13 mouse cellular contexts compared by ENCODE assay signal in genomic region chr13:64405550-64405949, GRCm38 (mm10). TPM values are rescaled to one million over a fixed set of nuclear protein-coding genes. Genes with fewer than 3 reads are reported as not detected.
DNase-seq lines count a peak whose midpoint lies in the region; ATAC-seq and TF ChIP-seq lines count a peak whose summit lies in the region.
"Had no signal": no experiment of that assay in that cellular context is flagged by ENCODE, and none has a peak within 500 bp of the region (broad histone marks: within the 10 kb centered on the region; RNA-seq: fewer than 3 reads in every experiment).

No protein-coding gene starts in this region.

- no peaks in the 10 kb centered on the region for H3K4me1 ChIP-seq in hindbrain, postnatal 0 days (ENCODE audit: insufficient read depth, low read length)
- no peaks in the 10 kb centered on the region for H3K4me1 ChIP-seq in hindbrain, embryonic 13.5 days (replicated peaks)
- H3K4me1 ChIP-seq: hindbrain, embryonic 12.5 days had no signal

- no peak overlapping the region for H3K4me3 ChIP-seq in gastrocnemius, adult 2 months
- no peak overlapping the region for H3K4me3 ChIP-seq in hindbrain, postnatal 0 days (ENCODE audit: low read length)
- H3K4me3 ChIP-seq in hindbrain, embryonic 13.5 days, result no peak overlapping the region
- H3K4me3 ChIP-seq: hindbrain, embryonic 12.5 days; limb, embryonic 13.5 days had no signal

- no peaks in the 10 kb centered on the region for H3K9me3 ChIP-seq in hindbrain, postnatal 0 days (ENCODE audit: low read length)
- H3K9me3 ChIP-seq in hindbrain, embryonic 13.5 days, result no peaks in the 10 kb centered on the region
- H3K9me3 ChIP-seq: hindbrain, embryonic 12.5 days; limb, embryonic 13.5 days had no signal

- peak; percentile 29 for DNase-seq in gastrocnemius, adult 2 months
- no peak for DNase-seq in gastrocnemius, adult 18-20 months (ENCODE audit: low spot score)
- DNase-seq in hindbrain, postnatal 0 days (ENCODE audit: low spot score), result peak; percentile 38
- peak; percentile 33 for DNase-seq in lung, postnatal 10 days
- DNase-seq in lung, postnatal 36 days, result no peak
- DNase-seq in heart, postnatal 4 days, result peak; percentile 45
- DNase-seq: cerebellum, adult 11-12 months; midbrain, embryonic 14.5 days; thymus, adult 18-20 months had no signal

- no peaks in the 10 kb centered on the region for H3K27me3 ChIP-seq in hindbrain, postnatal 0 days (ENCODE audit: insufficient read depth, low read length)
- no peaks in the 10 kb centered on the region for H3K27me3 ChIP-seq in hindbrain, embryonic 13.5 days
- H3K27me3 ChIP-seq: hindbrain, embryonic 12.5 days; limb, embryonic 13.5 days had no signal

- no peak overlapping the region for H3K27ac ChIP-seq in gastrocnemius, adult 2 months
- 0 out of 2 replicates have a peak overlapping the region, but pooled peaks have one; percentile 36 for H3K27ac ChIP-seq in hindbrain, postnatal 0 days
- no peak overlapping the region for H3K27ac ChIP-seq in hindbrain, embryonic 13.5 days
- H3K27ac ChIP-seq: hindbrain, embryonic 12.5 days; limb, embryonic 13.5 days had no signal

- H3K9ac ChIP-seq in hindbrain, postnatal 0 days (replicated peaks; ENCODE audit: low read length), result no peak overlapping the region
- no peak overlapping the region for H3K9ac ChIP-seq in hindbrain, embryonic 13.5 days
- H3K9ac ChIP-seq: hindbrain, embryonic 12.5 days; limb, embryonic 13.5 days had no signal

- H3K4me2 ChIP-seq in hindbrain, postnatal 0 days (ENCODE audit: low read depth, low read length), result no peak overlapping the region
- no peak overlapping the region for H3K4me2 ChIP-seq in hindbrain, embryonic 13.5 days
- H3K4me2 ChIP-seq: hindbrain, embryonic 12.5 days; limb, embryonic 13.5 days had no signal

- intact Hi-C loops in gastrocnemius, adult 2 months (cut with DNase I), result no loop called here

- WGBS in hindbrain, postnatal 0 days, result 55% methylated on average over 6 of the region's 6 CpGs
- 89% methylated on average over 6 of the region's 6 CpGs for WGBS in hindbrain, embryonic 13.5 days

- no peak for TF ChIP-seq CTCF in gastrocnemius, adult 2 months (IDR thresholded peaks at IDR 0.05)
- no peak for TF ChIP-seq CTCF in hindbrain, postnatal 0 days (IDR thresholded peaks at IDR 0.05; ENCODE audit: low read depth)

- ATAC-seq in hindbrain, postnatal 0 days, result peak; percentile 66; the same call in 1 of the 2 replicates
- no peak for ATAC-seq in hindbrain, embryonic 13.5 days (ENCODE audit: low FRiP score)
- ATAC-seq: intestine, embryonic 16.5 days had no signal

- H3K36me3 ChIP-seq in hindbrain, postnatal 0 days (ENCODE audit: insufficient read depth, low read length), result no peaks in the 10 kb centered on the region
- no peaks in the 10 kb centered on the region for H3K36me3 ChIP-seq in hindbrain, embryonic 13.5 days
- H3K36me3 ChIP-seq: hindbrain, embryonic 12.5 days; limb, embryonic 13.5 days had no signal

RNA-seq across cellular contexts. Expression of gene Cdk20, which starts 26.6 kb away (rescaled TPM):
- 1 to 10 TPM; 2.1 to 3.3 TPM for total RNA-seq in gastrocnemius, adult 2 months (2021)
- 1 to 10 TPM; 3.1 to 3.3 TPM for total RNA-seq in gastrocnemius, adult 18-20 months (2021)
- 31.2 and 32.6 TPM in 2 replicates for total RNA-seq in hindbrain, postnatal 0 days (2014; rRNA removed)
- polyA plus RNA-seq in hindbrain, postnatal 0 days (2015; fragmentation: Nextera tagmentation; extraction: Ambion mirVana), result 19.2 TPM in 2 replicates
- polyA plus RNA-seq in hindbrain, embryonic 13.5 days (2015; fragmentation: Nextera tagmentation; extraction: Ambion mirVana), result 16.6 and 18.1 TPM in 2 replicates
- total RNA-seq in heart, postnatal 4 days (2021), result 1 to 10 TPM; 2.3 to 2.5 TPM

RNA-seq across cellular contexts. Expression of gene Ctsl, which starts 34.9 kb away (rescaled TPM):
- total RNA-seq in gastrocnemius, adult 2 months (2021), result 100 to 1,000 TPM; 111 to 149 TPM
- 100 to 1,000 TPM; 121 to 124 TPM for total RNA-seq in gastrocnemius, adult 18-20 months (2021)
- total RNA-seq in hindbrain, postnatal 0 days (2014; rRNA removed), result 103 and 116 TPM in 2 replicates
- polyA plus RNA-seq in hindbrain, postnatal 0 days (2015; fragmentation: Nextera tagmentation; extraction: Ambion mirVana), result 203 and 219 TPM in 2 replicates
- 129 and 131 TPM in 2 replicates for polyA plus RNA-seq in hindbrain, embryonic 13.5 days (2015; fragmentation: Nextera tagmentation; extraction: Ambion mirVana)
- total RNA-seq in heart, postnatal 4 days (2021), result 100 to 1,000 TPM; 206 to 217 TPM

Comparison
In these comparisons a context has a peak if more than half of its experiments do, and no peak if none do; other contexts are left out.
1. DNase-seq: peak in gastrocnemius, adult 2 months (single experiment), hindbrain, postnatal 0 days (single experiment), lung, postnatal 10 days (single experiment) and heart, postnatal 4 days (single experiment); none in gastrocnemius, adult 18-20 months (single experiment) and lung, postnatal 36 days (single experiment).